Mouse (Mus musculus): ENCODE measurements around the gene Abcb6. TPM values are rescaled to one million over a fixed set of nuclear protein-coding genes. Genes with fewer than 3 reads are reported as not detected.

The Abcb6 gene
- polyA plus RNA-seq, 1 experiment: 19.2 TPM

DNA sequence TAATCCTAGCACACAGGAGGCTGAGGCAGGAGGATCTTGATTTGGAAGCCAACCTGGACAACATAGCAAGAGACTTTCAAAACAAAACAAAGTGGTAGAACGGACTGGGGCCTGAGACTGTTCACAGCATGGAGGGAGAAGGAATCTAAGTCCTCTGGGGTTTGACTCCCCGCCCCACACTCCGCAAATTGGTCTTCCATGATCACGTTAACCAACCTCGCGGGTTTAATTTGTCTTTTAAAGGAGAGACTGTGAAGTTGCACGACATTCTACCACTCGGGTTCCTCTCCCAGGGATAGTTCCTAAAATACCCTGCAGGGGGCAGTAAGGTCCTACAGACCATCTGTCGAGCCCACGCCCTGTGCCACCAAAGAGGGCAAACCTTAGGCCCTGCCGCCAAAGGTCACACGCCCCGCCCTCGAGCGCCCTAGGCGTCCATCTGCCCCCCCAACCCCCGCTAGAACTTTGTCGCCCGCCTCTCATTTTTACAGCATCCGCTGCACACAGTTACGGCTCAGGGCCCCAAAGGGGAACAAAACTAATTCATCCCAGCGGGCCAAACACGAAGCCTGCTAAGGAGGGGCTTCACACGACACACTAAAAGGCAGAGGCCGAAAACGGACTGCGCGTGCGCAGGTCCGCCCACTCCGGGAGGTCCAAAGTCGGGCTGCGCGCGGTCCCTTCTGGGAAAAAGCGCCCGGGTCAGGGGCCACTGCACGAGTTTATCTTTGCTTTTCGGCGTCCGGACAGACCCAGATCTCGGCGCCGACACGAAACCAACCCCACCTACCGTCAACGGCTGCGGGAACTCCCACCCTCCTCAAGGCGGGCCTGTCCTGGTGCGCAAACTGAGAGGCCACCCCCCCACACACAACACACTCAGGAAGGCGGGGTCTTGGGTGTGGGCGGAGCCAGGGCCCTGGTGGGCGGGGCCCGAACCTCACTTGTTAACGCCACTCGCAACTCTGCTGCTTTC is 55.6 kb downstream of the Abcb6 start, which contains the start of gene Nhej1:
TSS of gene Nhej1 (minus strand) at position 855 of the 976 bp plus-strand sequence.
- H3K27ac ChIP-seq (ENCODE audit: insufficient read depth, low read length): peak within 1 kb of the TSS; percentile 98
- under 1% methylated on average over 56 of the region's 56 CpGs for WGBS

DNA sequence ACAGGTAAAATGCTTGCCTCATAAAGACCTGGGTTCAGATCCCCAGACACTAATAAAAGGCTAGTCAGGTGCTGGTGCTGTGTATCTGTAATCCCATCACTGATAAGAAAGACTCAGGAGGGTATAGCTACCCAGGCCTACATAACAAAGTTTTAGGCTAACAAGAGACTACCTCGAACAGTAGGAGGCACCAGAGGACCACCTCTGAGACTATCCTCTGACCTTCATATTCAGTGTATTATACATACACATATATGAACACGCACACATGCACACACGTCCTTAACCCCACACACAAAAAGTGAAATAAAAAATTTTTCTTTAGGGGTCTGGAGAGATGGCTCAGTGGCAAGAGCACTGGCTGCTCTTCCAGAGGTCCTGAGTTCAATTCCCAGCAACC is 58.0 kb downstream of the Abcb6 start:
- no peak for TF ChIP-seq POLR2A (IDR thresholded peaks at IDR 0.05; ENCODE audit: borderline replicate concordance, insufficient read depth, low read length)
- TF ChIP-seq CTCF (IDR thresholded peaks at IDR 0.05; ENCODE audit: borderline replicate concordance, insufficient read depth, low read depth, low read length): no peak
- Histone ChIP-seq H3K4me3 (replicated peaks; ENCODE audit: insufficient read depth, low read depth, low read length) (no peak overlapping the region), H3K27ac (ENCODE audit: insufficient read depth, low read length) (no peak overlapping the region), H3K27me3 (ENCODE audit: control insufficient read depth, insufficient read depth, low read length) (no peaks in the 10 kb centered on the region), H3K4me1 (ENCODE audit: control insufficient read depth, insufficient read depth, low read length) (no peaks in the 10 kb centered on the region)
- DNase-seq: no peak
- WGBS: 93% methylated on average over 3 of the region's 3 CpGs

More for the DNA sequence above, 55.6 kb downstream of the Abcb6 start, which contains the start of gene Nhej1:
- peak; percentile 91 to 93 for DNase-seq
- Histone ChIP-seq H3K4me3 (replicated peaks; ENCODE audit: insufficient read depth, low read depth, low read length) (peak within 1 kb of the TSS; percentile 98), H3K27me3 (ENCODE audit: control insufficient read depth, insufficient read depth, low read length) (no peaks in the 10 kb centered on the region), H3K4me1 (ENCODE audit: control insufficient read depth, insufficient read depth, low read length) (no peaks in the 10 kb centered on the region)
- TF ChIP-seq CTCF (IDR thresholded peaks at IDR 0.05; ENCODE audit: borderline replicate concordance, insufficient read depth, low read depth, low read length) (peak; percentile 82), POLR2A (IDR thresholded peaks at IDR 0.05; ENCODE audit: borderline replicate concordance, insufficient read depth, low read length) (peak; percentile 73; the same call in 1 of the 2 replicates)

Other genes starting within 250 kb of the Abcb6 start
- gene Cfap65, start 244.8 kb downstream of the Abcb6 start, polyA plus RNA-seq (2012; rRNA removed): 2.6 and 3.7 TPM in 2 replicates
- 0.33 and 0.49 TPM in 2 replicates for gene Ihh, start 228.7 kb downstream of the Abcb6 start, polyA plus RNA-seq (2012; rRNA removed)
- 1.8 and 2.8 TPM in 2 replicates for gene Nhej1, start 55.2 kb downstream of the Abcb6 start, polyA plus RNA-seq (2012; rRNA removed)
- not detected in 2 replicates for gene Slc23a3, start 46.5 kb downstream of the Abcb6 start, polyA plus RNA-seq (2012; rRNA removed)
- gene Cnppd1, start 37.7 kb downstream of the Abcb6 start, polyA plus RNA-seq (2012; rRNA removed): 39.0 and 41.4 TPM in 2 replicates
- gene Retreg2, start 37.6 kb downstream of the Abcb6 start, polyA plus RNA-seq (2012; rRNA removed): 261 and 276 TPM in 2 replicates
- 58.0 and 61.6 TPM in 2 replicates for gene Zfand2b, start 11.7 kb downstream of the Abcb6 start, polyA plus RNA-seq (2012; rRNA removed)
- 41.0 and 44.6 TPM in 2 replicates for gene Ankzf1, start 11.8 kb upstream of the Abcb6 start, polyA plus RNA-seq (2012; rRNA removed)
- gene Atg9a, start 11.8 kb upstream of the Abcb6 start, polyA plus RNA-seq (2012; rRNA removed): 120 and 128 TPM in 2 replicates
- 10.8 TPM in 2 replicates for gene Glb1l, start 30.4 kb upstream of the Abcb6 start, polyA plus RNA-seq (2012; rRNA removed)
- gene Stk16, start 30.4 kb upstream of the Abcb6 start, polyA plus RNA-seq (2012; rRNA removed): 161 and 167 TPM in 2 replicates
- gene Tuba4a, start 39.5 kb upstream of the Abcb6 start, polyA plus RNA-seq (2012; rRNA removed): 385 and 391 TPM in 2 replicates
- gene A630095N17Rik, start 51.7 kb upstream of the Abcb6 start, polyA plus RNA-seq (2012; rRNA removed): not detected in 2 replicates
- gene Dnajb2, start 56.0 kb upstream of the Abcb6 start, polyA plus RNA-seq (2012; rRNA removed): 139 and 153 TPM in 2 replicates
- gene Ptprn, start 84.1 kb upstream of the Abcb6 start, polyA plus RNA-seq (2012; rRNA removed): 172 and 180 TPM in 2 replicates
- 226 and 275 TPM in 2 replicates for gene Resp18, start 98.0 kb upstream of the Abcb6 start, polyA plus RNA-seq (2012; rRNA removed)
- gene Dnpep, start 137.6 kb upstream of the Abcb6 start, polyA plus RNA-seq (2012; rRNA removed): 87.0 and 87.1 TPM in 2 replicates
- 2.0 and 2.1 TPM in 2 replicates for gene Des, start 179.9 kb upstream of the Abcb6 start, polyA plus RNA-seq (2012; rRNA removed)
- gene Speg, start 194.9 kb upstream of the Abcb6 start, polyA plus RNA-seq (2012; rRNA removed): 122 and 143 TPM in 2 replicates

Measured in cerebellum, adult 2 months (tissue).